Mouse (Mus musculus): ENCODE measurements around the gene Pirt. TPM values are rescaled to one million over a fixed set of nuclear protein-coding genes. Genes with fewer than 3 reads are reported as not detected.

The Pirt gene
- polyA plus RNA-seq (2016; fragmentation: Nextera tagmentation; extraction: Ambion mirVana): 0.06 and 0.29 TPM in 2 replicates

DNA sequence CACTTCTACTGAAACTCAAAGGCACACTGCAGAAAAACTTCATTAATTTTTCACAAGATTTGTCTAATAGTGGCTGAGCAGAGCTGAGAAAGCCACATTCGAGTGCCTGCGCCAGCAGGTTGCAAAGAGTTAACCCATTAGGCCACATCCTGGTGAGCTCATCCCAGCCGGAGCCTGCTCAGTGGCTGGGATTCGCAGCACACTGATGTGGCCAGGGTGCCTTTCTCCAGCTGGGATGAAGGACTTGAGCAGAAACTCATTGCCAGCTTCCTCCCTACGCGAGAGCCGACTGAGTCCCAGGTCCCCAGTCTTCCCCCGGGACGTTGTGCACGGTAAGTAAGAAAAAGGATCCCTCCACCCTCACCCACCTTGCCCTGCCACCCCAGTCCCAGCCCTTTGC lies at the start of gene Pirt:
Gene Pirt (plus strand): TSS at position 171 of the 400 bp plus-strand sequence.
- DNase-seq (ENCODE audit: low spot score): no peak
- WGBS: 50% methylated on average over 10 of the region's 10 CpGs
- H3K9me3 ChIP-seq (replicated peaks): no peaks in the 10 kb centered on the region
- no peak within 1 kb of the TSS for H3K4me3 ChIP-seq
- H3K4me1 ChIP-seq: peaks cover 12% of the 10 kb centered on the region; the same call in 1 of the 2 replicates
- no peaks in the 10 kb centered on the region for H3K36me3 ChIP-seq
- H3K27me3 ChIP-seq (ENCODE audit: low read depth, poor library complexity, severe bottlenecking): peaks cover 24% of the 10 kb centered on the region
- no peak within 1 kb of the TSS for H3K27ac ChIP-seq (replicated peaks)

DNA sequence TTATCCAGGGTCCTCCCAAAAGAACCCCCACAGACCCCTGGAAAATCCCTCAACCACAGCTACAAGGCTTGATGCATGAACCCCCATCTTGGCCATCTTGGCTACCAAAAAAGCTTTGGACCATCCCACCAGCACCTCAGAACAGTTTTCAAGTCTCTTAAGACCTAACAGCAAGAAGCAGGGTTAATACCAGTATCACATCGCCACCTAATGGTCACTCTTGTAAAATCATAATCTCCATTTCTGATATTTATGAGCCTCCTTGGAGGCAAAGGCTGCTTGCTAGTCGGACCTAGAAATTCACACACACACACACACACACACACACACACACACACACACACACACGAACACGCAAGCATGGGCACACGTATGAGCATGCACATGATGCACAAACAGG lies 40.1 kb upstream of the Pirt start:
- Histone ChIP-seq H3K4me3 (no peak overlapping the region), H3K9me3 (replicated peaks) (no peaks in the 10 kb centered on the region), H3K36me3 (no peaks in the 10 kb centered on the region), H3K27ac (replicated peaks) (no peak overlapping the region), H3K27me3 (ENCODE audit: low read depth, poor library complexity, severe bottlenecking) (no peaks in the 10 kb centered on the region), H3K4me1 (peaks cover 11% of the 10 kb centered on the region)
- 16% methylated on average over 5 of the region's 5 CpGs for WGBS
- no peak for DNase-seq (ENCODE audit: low spot score)

DNA sequence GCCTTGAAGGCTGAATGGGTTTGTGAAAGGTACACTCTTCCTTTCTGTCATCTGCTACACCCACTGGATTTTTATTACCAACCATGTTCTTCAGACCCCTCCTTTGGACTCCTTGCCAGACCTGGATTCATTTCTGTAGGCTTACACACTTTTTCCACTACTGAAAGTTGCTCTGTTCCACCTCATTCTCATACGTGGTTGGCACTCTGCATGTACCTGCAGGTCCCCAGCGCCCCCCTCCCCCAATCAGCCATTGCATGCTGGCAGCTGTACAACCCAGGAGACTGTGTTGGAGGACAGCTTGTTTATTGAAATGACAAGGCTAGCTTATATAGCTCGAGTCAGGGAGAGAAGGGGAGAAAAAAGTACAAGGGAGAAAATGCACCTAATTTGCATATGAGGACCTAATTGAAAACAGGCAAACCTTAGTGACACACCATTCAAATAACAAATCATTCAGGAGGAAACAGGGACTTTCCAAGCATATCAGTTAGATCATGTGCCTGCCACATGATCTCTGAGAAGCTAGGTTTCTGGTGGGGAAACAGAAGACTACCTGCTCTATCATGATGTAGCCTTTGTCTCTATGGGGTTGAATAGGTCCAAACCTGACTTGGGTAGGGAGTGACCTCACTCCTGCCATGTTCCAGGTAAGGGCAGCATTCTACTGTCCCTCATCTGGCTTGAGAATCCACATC lies 38.9 kb upstream of the Pirt start:
- Histone ChIP-seq H3K27me3 (ENCODE audit: low read depth, poor library complexity, severe bottlenecking) (no peaks in the 10 kb centered on the region), H3K9me3 (replicated peaks) (no peaks in the 10 kb centered on the region), H3K4me1 (peaks cover 9% of the 10 kb centered on the region), H3K4me3 (no peak overlapping the region), H3K27ac (replicated peaks) (no peak overlapping the region), H3K36me3 (no peaks in the 10 kb centered on the region)
- WGBS: 82% methylated on average over 3 of the region's 3 CpGs
- no peak for DNase-seq (ENCODE audit: low spot score)

DNA sequence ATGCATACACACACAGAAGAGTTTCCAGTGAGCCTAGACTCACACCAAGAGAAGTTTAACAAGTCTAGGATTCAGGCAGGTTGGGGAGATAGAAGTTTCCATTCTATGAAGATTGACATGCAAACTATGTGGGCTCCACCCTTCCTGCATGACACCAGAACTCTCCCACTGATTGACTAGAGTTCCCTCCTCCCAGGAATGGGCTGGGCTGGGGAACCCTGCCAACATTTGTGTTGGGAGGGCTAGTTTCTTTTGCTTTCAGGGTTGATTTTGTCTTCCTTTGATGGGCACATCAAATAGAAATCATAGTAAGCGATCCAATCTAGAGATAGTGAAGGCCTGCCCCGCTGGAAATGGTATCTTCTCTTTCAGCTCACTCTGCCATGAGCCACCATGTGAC lies 30.5 kb upstream of the Pirt start:
- H3K4me1 ChIP-seq: no peaks in the 10 kb centered on the region
- no peak overlapping the region for H3K4me3 ChIP-seq
- no peaks in the 10 kb centered on the region for H3K36me3 ChIP-seq
- 78% methylated on average over 2 of the region's 2 CpGs for WGBS
- H3K9me3 ChIP-seq (replicated peaks): no peaks in the 10 kb centered on the region
- H3K27me3 ChIP-seq (ENCODE audit: low read depth, poor library complexity, severe bottlenecking): no peaks in the 10 kb centered on the region
- DNase-seq (ENCODE audit: low spot score): no peak
- no peak overlapping the region for H3K27ac ChIP-seq (replicated peaks)

DNA sequence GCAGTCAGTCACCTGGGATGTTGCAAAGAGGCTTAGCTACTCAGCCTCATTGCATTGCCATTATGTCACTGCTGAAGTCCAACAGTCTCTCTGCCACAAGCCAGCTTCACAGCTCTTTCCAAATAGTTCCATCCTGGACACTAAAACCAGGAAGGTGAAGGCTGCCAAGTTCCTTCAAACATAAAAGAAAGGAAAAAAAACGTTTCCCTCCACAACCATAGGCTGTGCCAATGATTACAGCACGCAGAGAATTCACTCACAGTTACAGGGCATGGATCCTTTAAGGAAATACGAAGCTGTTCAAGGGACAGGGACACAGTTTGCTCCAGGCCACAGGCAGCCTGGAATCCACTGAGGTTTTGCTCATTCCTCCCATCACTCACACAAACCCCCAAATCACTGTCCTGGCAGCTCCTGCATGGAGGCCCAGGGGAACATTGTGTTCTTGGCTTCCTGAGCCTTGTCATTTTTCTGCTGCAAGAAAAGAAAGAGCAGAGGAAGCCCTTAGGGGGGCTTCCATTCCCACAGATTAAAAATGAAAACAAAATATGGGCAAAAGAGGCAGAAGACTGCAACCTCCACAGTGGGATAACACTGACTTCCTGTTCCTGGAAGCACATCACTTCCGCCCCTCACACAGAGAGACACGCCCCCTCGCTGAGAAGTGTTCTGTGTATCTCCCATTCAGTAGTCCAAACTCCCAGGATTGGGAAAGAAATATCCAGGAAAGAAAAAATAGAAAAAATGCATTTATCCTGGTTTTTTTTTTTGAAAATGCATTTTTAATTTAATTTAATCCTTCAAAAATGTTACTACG lies 29.3 kb upstream of the Pirt start:
- 84% methylated on average over 7 of the region's 7 CpGs for WGBS
- Histone ChIP-seq H3K4me3 (no peak overlapping the region), H3K4me1 (no peaks in the 10 kb centered on the region), H3K9me3 (replicated peaks) (no peaks in the 10 kb centered on the region), H3K36me3 (no peaks in the 10 kb centered on the region), H3K27ac (replicated peaks) (no peak overlapping the region), H3K27me3 (ENCODE audit: low read depth, poor library complexity, severe bottlenecking) (no peaks in the 10 kb centered on the region)
- DNase-seq (ENCODE audit: low spot score): no peak

DNA sequence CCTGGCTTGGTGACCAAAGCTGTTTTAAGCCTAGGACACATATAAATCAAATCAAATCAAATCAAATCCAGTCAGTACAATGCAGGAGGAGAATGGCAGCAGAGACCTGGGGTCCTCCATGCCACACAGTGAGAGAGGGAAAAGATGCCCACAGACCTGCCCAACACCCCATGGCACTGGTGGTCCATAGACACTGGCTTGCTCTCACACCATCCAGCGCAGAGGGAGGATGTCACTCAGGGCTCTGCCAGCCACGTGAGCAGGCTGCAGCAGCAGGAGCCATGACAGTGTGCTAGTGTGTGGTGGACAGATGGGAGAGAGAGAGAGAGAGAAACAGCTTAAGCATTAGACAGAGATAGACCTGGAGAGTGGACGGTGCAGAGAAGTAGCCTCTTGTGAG lies 19.2 kb upstream of the Pirt start:
- Histone ChIP-seq H3K36me3 (no peaks in the 10 kb centered on the region), H3K27ac (replicated peaks) (0 out of 2 replicates have a peak overlapping the region, but pooled peaks have one; percentile 13), H3K4me1 (peaks cover 10% of the 10 kb centered on the region), H3K9me3 (replicated peaks) (no peaks in the 10 kb centered on the region), H3K4me3 (no peak overlapping the region), H3K27me3 (ENCODE audit: low read depth, poor library complexity, severe bottlenecking) (no peaks in the 10 kb centered on the region)
- no peak for DNase-seq (ENCODE audit: low spot score)
- WGBS: 66% methylated on average over 3 of the region's 3 CpGs

DNA sequence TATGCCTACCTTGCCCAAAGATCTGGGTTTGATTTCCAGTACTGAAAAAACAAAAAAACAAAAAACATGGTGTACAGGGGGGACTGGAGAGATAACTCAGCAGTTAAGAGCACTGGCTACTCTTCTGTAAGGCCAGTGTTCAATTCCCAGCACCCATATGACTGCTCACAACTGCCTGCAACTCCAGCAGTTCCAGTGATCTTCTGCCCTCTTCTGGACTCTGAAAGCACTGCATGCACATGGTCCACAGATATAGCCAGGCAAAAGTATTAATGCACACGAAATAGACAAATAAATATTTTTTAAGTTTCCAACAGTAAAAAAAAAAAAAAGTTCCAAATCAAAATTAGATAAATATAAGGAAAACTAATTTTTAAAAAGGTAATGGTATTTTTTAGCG lies 13.0 kb upstream of the Pirt start:
- no peaks in the 10 kb centered on the region for H3K36me3 ChIP-seq

DNA sequence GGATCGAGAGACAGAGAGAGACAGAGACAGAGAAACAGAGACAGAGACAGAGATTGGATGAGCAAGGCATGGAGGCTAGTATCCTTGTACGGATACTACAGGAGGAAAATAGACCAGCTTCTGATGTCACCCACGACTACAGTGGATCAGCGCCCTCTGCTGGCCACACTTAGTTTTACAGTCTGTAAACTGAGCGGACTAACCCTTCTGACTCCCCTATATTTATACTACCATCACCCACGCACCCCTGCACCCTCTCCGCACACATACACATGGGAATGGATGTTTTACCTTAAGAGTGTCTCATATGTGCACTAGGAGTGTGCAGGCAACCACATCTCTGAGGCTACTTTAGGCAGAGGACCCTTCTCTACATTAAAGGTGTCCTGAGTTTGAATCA lies 12.4 kb upstream of the Pirt start:
- Histone ChIP-seq H3K36me3 (no peaks in the 10 kb centered on the region), H3K27me3 (ENCODE audit: low read depth, poor library complexity, severe bottlenecking) (no peaks in the 10 kb centered on the region), H3K4me3 (no peak overlapping the region), H3K9me3 (replicated peaks) (no peaks in the 10 kb centered on the region), H3K27ac (replicated peaks) (no peak overlapping the region), H3K4me1 (no peaks in the 10 kb centered on the region)
- DNase-seq (ENCODE audit: low spot score): peak; percentile 76
- 20% methylated on average over 7 of the region's 7 CpGs for WGBS

More for the DNA sequence above, 13.0 kb upstream of the Pirt start:
- H3K4me3 ChIP-seq: no peak overlapping the region
- DNase-seq (ENCODE audit: low spot score): no peak
- H3K27ac ChIP-seq (replicated peaks): no peak overlapping the region
- H3K9me3 ChIP-seq (replicated peaks): no peaks in the 10 kb centered on the region
- H3K27me3 ChIP-seq (ENCODE audit: low read depth, poor library complexity, severe bottlenecking): no peaks in the 10 kb centered on the region
- no peaks in the 10 kb centered on the region for H3K4me1 ChIP-seq
- WGBS: 90% methylated on average over 2 of the region's 2 CpGs

DNA sequence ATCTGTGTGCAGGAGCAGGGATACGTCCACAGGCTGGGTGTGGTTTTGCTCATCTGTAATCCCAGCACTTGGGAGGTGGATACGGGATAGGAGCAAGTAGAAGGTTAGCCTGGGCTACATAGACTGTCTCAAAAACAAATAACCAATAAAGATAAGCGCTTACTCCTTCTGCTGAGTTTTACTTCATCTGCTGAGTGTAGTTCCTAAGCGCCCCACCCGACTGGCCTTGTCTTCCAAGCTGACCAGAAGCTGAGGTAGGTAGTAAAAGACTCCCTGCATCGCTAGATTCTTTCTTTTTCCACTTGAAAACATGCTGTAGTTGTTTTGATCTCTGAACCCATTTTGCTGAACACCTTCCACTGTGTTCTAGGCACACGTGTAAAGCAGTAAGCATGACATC lies 9.0 kb upstream of the Pirt start:
- DNase-seq (ENCODE audit: low spot score): no peak
- Histone ChIP-seq H3K4me3 (no peak overlapping the region), H3K27me3 (ENCODE audit: low read depth, poor library complexity, severe bottlenecking) (peaks cover 14% of the 10 kb centered on the region), H3K27ac (replicated peaks) (no peak overlapping the region), H3K4me1 (peaks cover 11% of the 10 kb centered on the region), H3K36me3 (no peaks in the 10 kb centered on the region), H3K9me3 (replicated peaks) (no peaks in the 10 kb centered on the region)
- 90% methylated on average over 7 of the region's 7 CpGs for WGBS

DNA sequence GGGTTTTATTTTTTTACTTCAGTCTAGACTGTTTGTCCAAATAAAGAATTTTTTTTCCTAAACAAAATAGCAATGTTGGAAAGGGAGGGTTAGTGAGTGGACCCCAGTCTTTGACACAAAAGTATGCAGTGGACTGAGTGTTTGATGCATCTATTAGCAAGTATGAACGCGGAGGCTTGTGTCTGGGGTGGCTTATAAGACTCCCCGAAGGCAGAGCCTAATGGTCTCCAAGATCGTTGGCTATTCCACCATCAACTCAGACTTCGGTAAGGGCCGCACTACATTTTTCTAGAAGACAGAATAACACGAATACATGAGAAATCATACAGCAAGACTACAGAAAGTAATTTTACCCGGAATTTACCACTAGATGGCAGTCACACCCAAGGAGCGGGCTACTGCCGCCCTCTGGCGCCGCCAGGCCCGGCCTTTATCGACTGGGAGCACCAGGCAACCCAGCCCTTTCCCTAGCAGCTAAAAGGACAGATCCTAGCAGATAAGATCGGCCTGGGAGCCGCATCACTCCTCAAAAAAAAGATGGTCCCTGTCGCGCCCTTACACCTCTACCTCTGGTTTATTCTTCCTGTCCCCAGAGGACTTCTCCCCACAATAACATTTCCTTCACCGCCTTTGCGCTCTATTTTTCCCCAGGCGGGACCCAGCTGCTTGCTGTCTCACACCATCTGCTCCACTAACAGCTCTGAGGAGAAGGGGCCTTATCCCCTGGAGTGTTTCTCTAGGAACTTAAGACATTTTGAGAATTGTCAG lies 6.0 kb upstream of the Pirt start:
- Histone ChIP-seq H3K36me3 (no peaks in the 10 kb centered on the region), H3K4me3 (peak overlapping the region; percentile 34), H3K4me1 (peaks cover 11% of the 10 kb centered on the region), H3K27me3 (ENCODE audit: low read depth, poor library complexity, severe bottlenecking) (peaks cover 15% of the 10 kb centered on the region), H3K9me3 (replicated peaks) (no peaks in the 10 kb centered on the region), H3K27ac (replicated peaks) (peak overlapping the region; percentile 61; the same call in 1 of the 2 replicates)
- peak; percentile 78 for DNase-seq (ENCODE audit: low spot score)
- WGBS: 18% methylated on average over 21 of the region's 21 CpGs

DNA sequence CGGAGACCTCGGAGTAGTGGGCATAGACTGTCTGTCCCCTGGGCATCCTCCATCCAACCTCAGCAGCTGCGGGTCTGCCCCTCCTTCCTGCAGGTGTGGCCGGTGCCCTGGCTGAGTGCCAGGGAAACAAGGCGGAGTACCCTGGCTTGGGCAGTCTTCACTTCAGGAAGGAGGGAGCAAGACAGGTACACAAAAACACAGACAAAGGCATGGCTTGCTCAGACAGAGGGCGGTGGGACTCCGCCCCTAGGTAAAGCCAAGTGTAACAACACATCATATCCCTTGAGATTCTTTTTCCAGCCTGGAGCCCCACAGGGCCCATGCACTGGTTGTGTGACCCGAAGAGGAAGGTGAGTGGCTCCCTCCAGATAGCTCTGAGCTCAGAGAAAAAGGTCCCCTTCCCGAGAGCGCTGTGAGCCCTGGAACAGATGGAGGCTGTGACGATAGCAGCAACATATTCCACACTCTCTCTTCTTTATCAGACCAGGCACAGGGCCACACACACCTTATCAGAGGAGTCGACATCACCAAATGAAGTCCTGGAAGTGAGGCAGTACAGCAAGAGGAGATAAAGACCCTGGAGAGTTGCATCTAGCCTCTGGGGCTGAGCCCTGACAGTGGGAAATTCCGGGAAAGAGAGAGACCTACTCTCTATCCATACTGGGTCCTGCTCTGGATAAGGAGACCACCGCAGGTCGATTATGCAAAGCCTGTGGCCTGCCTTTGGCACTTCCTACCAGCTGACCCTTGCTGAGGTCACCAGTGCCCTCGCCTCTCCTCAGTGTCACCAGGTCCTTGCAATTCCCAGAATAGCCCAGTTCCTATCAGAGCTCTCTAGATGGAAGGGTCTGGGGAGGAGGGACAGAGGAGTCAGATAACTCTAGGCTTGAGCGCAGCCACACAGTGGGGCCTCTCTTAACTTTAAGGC lies 1.0 kb downstream of the Pirt start:
- no peaks in the 10 kb centered on the region for H3K36me3 ChIP-seq
- H3K27me3 ChIP-seq (ENCODE audit: low read depth, poor library complexity, severe bottlenecking): peaks cover 23% of the 10 kb centered on the region
- no peaks in the 10 kb centered on the region for H3K9me3 ChIP-seq (replicated peaks)
- no peak for DNase-seq (ENCODE audit: low spot score)
- H3K4me3 ChIP-seq: no peak overlapping the region
- peaks cover 12% of the 10 kb centered on the region; the same call in 1 of the 2 replicates for H3K4me1 ChIP-seq
- WGBS: 61% methylated on average over 17 of the region's 17 CpGs
- H3K27ac ChIP-seq (replicated peaks): no peak overlapping the region

DNA sequence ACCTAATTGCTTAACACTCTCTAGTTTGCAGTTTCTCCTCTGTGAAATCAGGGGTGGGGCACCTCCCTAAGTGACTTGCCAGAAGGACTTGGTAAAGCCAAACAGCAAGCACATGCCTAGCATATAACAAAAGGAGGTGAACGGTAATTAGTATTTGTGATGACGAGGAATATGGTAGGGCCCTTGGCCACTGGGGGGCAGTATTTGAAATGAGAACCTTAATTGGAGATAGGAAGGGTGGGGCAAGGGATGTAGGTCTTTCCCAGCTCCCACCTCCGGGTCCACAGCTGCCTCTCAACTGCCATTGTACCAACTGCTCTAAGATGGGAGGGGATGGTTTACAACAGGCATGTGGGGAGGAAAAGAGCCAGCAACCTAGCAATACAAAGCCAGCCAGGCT lies 2.5 kb downstream of the Pirt start:
- DNase-seq (ENCODE audit: low spot score): peak; percentile 36
- Histone ChIP-seq H3K4me1 (peaks cover 12% of the 10 kb centered on the region; the same call in 1 of the 2 replicates), H3K27me3 (ENCODE audit: low read depth, poor library complexity, severe bottlenecking) (peaks cover 23% of the 10 kb centered on the region), H3K36me3 (no peaks in the 10 kb centered on the region), H3K27ac (replicated peaks) (no peak overlapping the region), H3K4me3 (no peak overlapping the region), H3K9me3 (replicated peaks) (no peaks in the 10 kb centered on the region)
- WGBS: 41% methylated on average over 3 of the region's 3 CpGs

Data from midbrain, embryonic 10.5 days (tissue).